Mouse (Mus musculus): ENCODE data around the gene Gm3411.
"Not testable (repeated sequence)": the region's sequence is repeated elsewhere in the genome, so short reads cannot be mapped to it uniquely, and the experiment has no call there.

The Gm3411 gene

DNA sequence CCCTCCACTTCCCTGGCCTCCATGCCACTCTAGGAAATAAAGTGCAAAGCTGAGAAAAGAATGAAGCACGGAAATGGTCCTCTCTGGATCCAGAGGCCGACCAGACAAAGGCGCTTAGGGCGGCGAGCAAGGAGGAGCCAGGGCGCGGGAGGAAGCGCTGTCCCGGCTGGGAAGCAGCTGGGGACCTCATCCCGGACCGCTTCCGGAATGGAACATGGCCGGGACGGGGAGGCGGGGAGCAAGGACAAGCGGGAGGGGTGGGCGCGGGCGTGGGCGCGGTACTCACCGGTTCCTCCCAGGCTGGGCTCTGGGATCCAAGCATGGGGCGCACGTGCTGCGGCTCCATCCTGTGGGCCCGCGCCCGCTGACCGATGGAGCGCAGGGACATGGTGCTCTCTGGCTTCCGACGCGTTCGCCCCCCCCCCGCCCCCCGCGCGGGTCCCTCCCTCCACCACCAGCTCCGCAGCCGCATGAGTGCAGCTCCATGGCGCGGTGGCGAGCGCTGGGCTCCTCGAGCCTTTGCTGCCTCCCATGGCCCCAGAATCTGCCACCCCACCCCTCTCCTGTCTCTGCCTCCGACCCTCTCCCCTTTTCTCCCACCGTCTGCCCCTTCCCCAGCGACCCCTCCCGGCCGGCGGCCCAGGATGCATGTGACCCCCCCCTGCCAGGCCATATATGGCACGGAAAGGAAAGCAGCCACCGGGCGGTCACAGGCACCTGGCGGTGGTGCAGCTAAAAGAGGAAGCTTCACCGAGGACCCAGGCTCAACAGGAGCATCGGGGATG lies at the start of gene Gm3411:
Gm3411 (minus strand) TSS at position 320 of the 785 bp plus-strand sequence.
- not testable (repeated sequence) for DNase-seq

DNA sequence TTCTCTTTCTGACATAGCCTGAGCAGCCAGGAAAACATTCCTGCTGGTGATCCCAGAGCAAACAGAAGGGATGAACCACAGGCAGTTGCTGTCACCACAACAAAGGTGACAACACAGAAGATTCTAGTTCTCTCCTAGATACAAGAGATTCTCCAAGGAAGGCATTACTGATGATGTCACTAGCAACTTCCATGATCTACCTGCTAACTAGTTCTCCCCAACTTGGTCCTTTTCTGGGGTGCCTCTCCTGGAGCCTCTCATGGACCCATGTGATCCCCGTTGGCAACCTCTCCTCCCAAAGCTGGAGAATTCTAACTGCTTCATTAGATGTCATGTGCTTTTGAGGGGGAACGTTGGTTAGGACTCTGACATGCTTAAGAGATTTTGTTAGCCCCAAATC lies 17.7 kb upstream of the Gm3411 start, which contains the start of gene Gm21103:
Gm21103 (minus strand) TSS at position 101 of the 400 bp plus-strand sequence.
- not testable (repeated sequence) for DNase-seq

DNA sequence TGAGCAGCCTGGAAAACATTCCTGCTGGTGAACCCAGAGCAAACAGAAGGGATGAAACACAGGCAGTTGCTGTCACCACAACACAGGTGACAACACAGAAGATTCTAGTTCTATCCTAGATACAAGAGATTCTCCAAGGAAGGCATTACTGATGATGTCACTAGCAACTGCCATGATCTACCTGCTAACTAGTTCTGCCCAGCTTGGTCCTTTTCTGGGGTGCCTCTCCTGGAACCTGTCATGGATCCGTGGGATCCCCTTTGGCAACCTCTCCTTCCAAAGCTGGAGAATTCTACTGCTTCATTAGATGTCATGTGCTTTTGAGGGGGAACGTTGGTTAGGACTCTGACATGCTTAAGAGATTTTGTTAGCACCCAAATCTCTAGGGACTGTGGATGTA lies 67.9 kb downstream of the Gm3411 start, which contains the start of gene Gm21560:
Gm21560 (minus strand) TSS at position 101 of the 400 bp plus-strand sequence.
- not testable (repeated sequence) for DNase-seq
